ENCODE assay signal across 9 mouse cellular contexts in the genomic region with DNA sequence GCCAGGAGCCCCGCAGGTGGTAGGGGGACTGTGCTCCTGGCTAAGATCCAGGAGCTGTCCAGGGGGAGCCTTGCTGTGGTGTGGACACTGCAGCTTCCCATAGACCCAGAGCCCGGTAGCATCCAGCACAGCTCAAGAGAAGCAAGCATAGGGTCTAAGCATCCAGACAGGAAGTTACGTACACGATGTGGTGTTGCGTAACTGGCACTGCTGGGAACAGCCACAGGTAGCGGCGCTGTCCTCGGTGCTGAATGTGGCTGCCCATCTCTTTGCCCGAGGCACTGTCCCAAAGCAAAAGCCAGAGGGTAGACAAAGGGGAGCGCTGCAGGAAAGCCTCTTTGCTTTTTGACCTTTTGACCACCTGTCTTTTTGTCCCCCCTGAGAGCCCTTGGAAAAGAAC. TPM values are rescaled to one million over a fixed set of nuclear protein-coding genes. Genes with fewer than 3 reads are reported as not detected.
DNase-seq lines count a peak whose midpoint lies in the region; ATAC-seq lines count a peak whose summit lies in the region.
"Had no signal": no experiment of that assay in that cellular context is flagged by ENCODE, and none has a peak within 500 bp of the region (broad histone marks: within the 10 kb centered on the region; RNA-seq: fewer than 3 reads in every experiment).

No protein-coding gene starts in this region.

- H3K9ac ChIP-seq in hindbrain, embryonic 11.5 days (ENCODE audit: low read depth, low read length): no peak overlapping the region
- no peak overlapping the region for H3K9ac ChIP-seq in hindbrain, embryonic 13.5 days
- no peak overlapping the region for H3K9ac ChIP-seq in kidney, embryonic 16.5 days (replicated peaks; ENCODE audit: low read length)
- 0 out of 2 replicates have a peak overlapping the region, but pooled peaks have one; percentile 16 for H3K9ac ChIP-seq in midbrain, embryonic 16.5 days (ENCODE audit: low read depth, low read length)
- H3K9ac ChIP-seq: limb, embryonic 15.5 days had no signal

- no peaks in the 10 kb centered on the region for H3K36me3 ChIP-seq in hindbrain, embryonic 11.5 days (ENCODE audit: control insufficient read depth, insufficient read depth, low read length)
- H3K36me3 ChIP-seq in hindbrain, embryonic 13.5 days: no peaks in the 10 kb centered on the region
- H3K36me3 ChIP-seq in kidney, embryonic 16.5 days (ENCODE audit: insufficient read depth, low read length): no peaks in the 10 kb centered on the region
- H3K36me3 ChIP-seq in midbrain, embryonic 16.5 days (ENCODE audit: control insufficient read depth, insufficient read depth, low read length): no peaks in the 10 kb centered on the region
- H3K36me3 ChIP-seq: limb, embryonic 15.5 days had no signal

- no peaks in the 10 kb centered on the region for H3K9me3 ChIP-seq in hindbrain, embryonic 11.5 days (ENCODE audit: control insufficient read depth, low read length)
- H3K9me3 ChIP-seq in hindbrain, embryonic 13.5 days: no peaks in the 10 kb centered on the region
- no peaks in the 10 kb centered on the region for H3K9me3 ChIP-seq in kidney, embryonic 16.5 days (ENCODE audit: low read length)
- H3K9me3 ChIP-seq in midbrain, embryonic 16.5 days (replicated peaks; ENCODE audit: control insufficient read depth, low read length, poor library complexity, severe bottlenecking): no peaks in the 10 kb centered on the region
- H3K9me3 ChIP-seq: limb, embryonic 15.5 days had no signal

- peak; percentile 61 for DNase-seq in hindbrain, embryonic 11.5 days (ENCODE audit: low spot score)
- peak; percentile 64 for DNase-seq in NIH3T3 (ENCODE audit: low read depth)
- DNase-seq in gastrocnemius, postnatal 4 days (ENCODE audit: low spot score in 2 of 2): no peak
- no peak for DNase-seq in layer of hippocampus, postnatal 14 days (ENCODE audit: low spot score in 2 of 2)

- no peak overlapping the region for H3K4me3 ChIP-seq in hindbrain, embryonic 11.5 days (ENCODE audit: low read depth, low read length)
- no peak overlapping the region for H3K4me3 ChIP-seq in hindbrain, embryonic 13.5 days
- no peak overlapping the region for H3K4me3 ChIP-seq in kidney, embryonic 16.5 days (ENCODE audit: low read length)
- H3K4me3 ChIP-seq in midbrain, embryonic 16.5 days (ENCODE audit: low read depth, low read length): no peak overlapping the region
- H3K4me3 ChIP-seq: limb, embryonic 15.5 days had no signal

- no peaks in the 10 kb centered on the region for H3K4me1 ChIP-seq in hindbrain, embryonic 11.5 days (replicated peaks; ENCODE audit: control insufficient read depth, insufficient read depth, low read length)
- peaks cover 5% of the 10 kb centered on the region; the same call in 1 of the 2 replicates for H3K4me1 ChIP-seq in hindbrain, embryonic 13.5 days (replicated peaks)
- H3K4me1 ChIP-seq in kidney, embryonic 16.5 days (ENCODE audit: insufficient read depth, low read length): no peaks in the 10 kb centered on the region
- no peaks in the 10 kb centered on the region for H3K4me1 ChIP-seq in midbrain, embryonic 16.5 days (ENCODE audit: control insufficient read depth, insufficient read depth, low read length)
- H3K4me1 ChIP-seq: limb, embryonic 15.5 days had no signal

- WGBS in hindbrain, embryonic 11.5 days: 15% methylated on average over 10 of the region's 10 CpGs
- 14% methylated on average over 10 of the region's 10 CpGs for WGBS in hindbrain, embryonic 13.5 days
- 14% methylated on average over 10 of the region's 10 CpGs for WGBS in kidney, embryonic 16.5 days
- WGBS in midbrain, embryonic 16.5 days: 15% methylated on average over 10 of the region's 10 CpGs

- H3K4me2 ChIP-seq in hindbrain, embryonic 11.5 days (replicated peaks; ENCODE audit: low read depth, low read length): no peak overlapping the region
- no peak overlapping the region for H3K4me2 ChIP-seq in hindbrain, embryonic 13.5 days
- no peak overlapping the region for H3K4me2 ChIP-seq in kidney, embryonic 16.5 days (replicated peaks; ENCODE audit: low read depth, low read length)
- H3K4me2 ChIP-seq in midbrain, embryonic 16.5 days (ENCODE audit: low read length): peak overlapping the region; percentile 19
- H3K4me2 ChIP-seq: limb, embryonic 15.5 days had no signal

- peaks cover 2% of the 10 kb centered on the region; the same call in 1 of the 2 replicates for H3K27me3 ChIP-seq in hindbrain, embryonic 11.5 days (ENCODE audit: control insufficient read depth, insufficient read depth, low read length)
- H3K27me3 ChIP-seq in hindbrain, embryonic 13.5 days: peaks cover 22% of the 10 kb centered on the region
- H3K27me3 ChIP-seq in kidney, embryonic 16.5 days (ENCODE audit: insufficient read depth, low read length): no peaks in the 10 kb centered on the region
- H3K27me3 ChIP-seq in midbrain, embryonic 16.5 days (ENCODE audit: control insufficient read depth, insufficient read depth, low read depth, low read length): no peaks in the 10 kb centered on the region; the same call in 1 of the 2 replicates

- H3K27ac ChIP-seq in hindbrain, embryonic 11.5 days (ENCODE audit: low read depth, low read length): no peak overlapping the region
- H3K27ac ChIP-seq in hindbrain, embryonic 13.5 days: no peak overlapping the region
- no peak overlapping the region for H3K27ac ChIP-seq in kidney, embryonic 16.5 days (ENCODE audit: low read length)
- H3K27ac ChIP-seq in midbrain, embryonic 16.5 days (ENCODE audit: low read length): no peak overlapping the region
- H3K27ac ChIP-seq: limb, embryonic 15.5 days had no signal

- no peak for ATAC-seq in hindbrain, embryonic 11.5 days (ENCODE audit: low FRiP score)
- no peak for ATAC-seq in hindbrain, embryonic 13.5 days (ENCODE audit: low FRiP score)
- ATAC-seq in kidney, embryonic 16.5 days (ENCODE audit: low FRiP score, low TSS enrichment): peak; percentile 31; the same call in 1 of the 2 replicates
- no peak for ATAC-seq in midbrain, embryonic 16.5 days
- no peak for ATAC-seq in megakaryocyte, adult 5-6 weeks (ENCODE audit: poor library complexity, severe bottlenecking)

RNA-seq across cellular contexts. Expression of gene Cpz, which starts 6.1 kb away (rescaled TPM):
- 5.3 and 6.4 TPM in 2 replicates for polyA plus RNA-seq in hindbrain, embryonic 11.5 days (2014; fragmentation: Nextera tagmentation; extraction: Ambion mirVana)
- polyA plus RNA-seq in hindbrain, embryonic 13.5 days (2015; fragmentation: Nextera tagmentation; extraction: Ambion mirVana): 1.1 and 2.3 TPM in 2 replicates
- 6.9 and 7.7 TPM in 2 replicates for polyA plus RNA-seq in kidney, embryonic 16.5 days (2015; fragmentation: Nextera tagmentation; extraction: Ambion mirVana)
- polyA plus RNA-seq in midbrain, embryonic 16.5 days (2015; fragmentation: Nextera tagmentation; extraction: Ambion mirVana): 0.75 and 1.5 TPM in 2 replicates
- 10 to 100 TPM in 1 of 2 experiments, 1 to 10 TPM in 1; 9.6 to 13.8 TPM for total RNA-seq in gastrocnemius, postnatal 4 days (2021)
- not detected in 2 replicates for total RNA-seq in megakaryocyte, adult 5-6 weeks (2015)
- not detected in 2 replicates for total RNA-seq in megakaryocyte, adult 5-6 weeks (2017)
- total RNA-seq in layer of hippocampus, postnatal 14 days (2021): 1 to 10 TPM in 1 of 2 experiments, under 1 TPM in 1; 0.43 to 1.3 TPM

RNA-seq across cellular contexts. Expression of gene Trmt44, which starts 43.3 kb away (rescaled TPM):
- 7.8 and 9.3 TPM in 2 replicates for polyA plus RNA-seq in hindbrain, embryonic 11.5 days (2014; fragmentation: Nextera tagmentation; extraction: Ambion mirVana)
- polyA plus RNA-seq in hindbrain, embryonic 13.5 days (2015; fragmentation: Nextera tagmentation; extraction: Ambion mirVana): 7.5 and 8.2 TPM in 2 replicates
- polyA plus RNA-seq in kidney, embryonic 16.5 days (2015; fragmentation: Nextera tagmentation; extraction: Ambion mirVana): 9.4 and 9.5 TPM in 2 replicates
- polyA plus RNA-seq in midbrain, embryonic 16.5 days (2015; fragmentation: Nextera tagmentation; extraction: Ambion mirVana): 6.8 and 7.0 TPM in 2 replicates
- 1 to 10 TPM; 4.2 to 4.9 TPM for total RNA-seq in gastrocnemius, postnatal 4 days (2021)
- total RNA-seq in megakaryocyte, adult 5-6 weeks (2015): 4.4 and 6.1 TPM in 2 replicates
- 5.7 and 7.7 TPM in 2 replicates for total RNA-seq in megakaryocyte, adult 5-6 weeks (2017)
- total RNA-seq in layer of hippocampus, postnatal 14 days (2021): 1 to 10 TPM; 7.8 to 8.9 TPM

RNA-seq across cellular contexts. Expression of gene Acox3, which starts 51.3 kb away (rescaled TPM):
- polyA plus RNA-seq in hindbrain, embryonic 11.5 days (2014; fragmentation: Nextera tagmentation; extraction: Ambion mirVana): 14.7 and 15.1 TPM in 2 replicates
- polyA plus RNA-seq in hindbrain, embryonic 13.5 days (2015; fragmentation: Nextera tagmentation; extraction: Ambion mirVana): 16.0 and 16.3 TPM in 2 replicates
- polyA plus RNA-seq in kidney, embryonic 16.5 days (2015; fragmentation: Nextera tagmentation; extraction: Ambion mirVana): 14.4 and 16.6 TPM in 2 replicates
- 14.2 and 14.9 TPM in 2 replicates for polyA plus RNA-seq in midbrain, embryonic 16.5 days (2015; fragmentation: Nextera tagmentation; extraction: Ambion mirVana)
- total RNA-seq in gastrocnemius, postnatal 4 days (2021): 10 to 100 TPM; 13.1 to 17.0 TPM
- total RNA-seq in megakaryocyte, adult 5-6 weeks (2015): 54.4 and 64.0 TPM in 2 replicates
- total RNA-seq in megakaryocyte, adult 5-6 weeks (2017): 64.0 and 74.3 TPM in 2 replicates
- 10 to 100 TPM; 25.7 to 30.2 TPM for total RNA-seq in layer of hippocampus, postnatal 14 days (2021)

Comparison
In these comparisons a context has a peak if more than half of its experiments do, and no peak if none do; other contexts are left out.
1. DNase-seq: peak in hindbrain, embryonic 11.5 days (single experiment) and NIH3T3 (single experiment); none in gastrocnemius, postnatal 4 days (0 of 2) and layer of hippocampus, postnatal 14 days (0 of 2).